Mouse (Mus musculus) bone marrow, adult 2 months (tissue): Measurements from ENCODE around the gene Strbp.

ENCODE experiments used
- CTCF ChIP-seq: fragments of 200-500 bp; IDR thresholded peaks from 2 replicates; pipeline ENCODE4 v1.5.1; 2011; ENCODE audit warnings: low read length, control low read depth; ENCODE audit not compliant: control insufficient read depth, insufficient read depth
- POLR2A ChIP-seq: fragments of 200-500 bp; IDR thresholded peaks from 2 replicates; pipeline ENCODE4 v1.6.1; 2011; ENCODE audit warnings: low read depth, mild to moderate bottlenecking, control low read depth, low read length, borderline replicate concordance; ENCODE audit not compliant: control insufficient read depth

DNA sequence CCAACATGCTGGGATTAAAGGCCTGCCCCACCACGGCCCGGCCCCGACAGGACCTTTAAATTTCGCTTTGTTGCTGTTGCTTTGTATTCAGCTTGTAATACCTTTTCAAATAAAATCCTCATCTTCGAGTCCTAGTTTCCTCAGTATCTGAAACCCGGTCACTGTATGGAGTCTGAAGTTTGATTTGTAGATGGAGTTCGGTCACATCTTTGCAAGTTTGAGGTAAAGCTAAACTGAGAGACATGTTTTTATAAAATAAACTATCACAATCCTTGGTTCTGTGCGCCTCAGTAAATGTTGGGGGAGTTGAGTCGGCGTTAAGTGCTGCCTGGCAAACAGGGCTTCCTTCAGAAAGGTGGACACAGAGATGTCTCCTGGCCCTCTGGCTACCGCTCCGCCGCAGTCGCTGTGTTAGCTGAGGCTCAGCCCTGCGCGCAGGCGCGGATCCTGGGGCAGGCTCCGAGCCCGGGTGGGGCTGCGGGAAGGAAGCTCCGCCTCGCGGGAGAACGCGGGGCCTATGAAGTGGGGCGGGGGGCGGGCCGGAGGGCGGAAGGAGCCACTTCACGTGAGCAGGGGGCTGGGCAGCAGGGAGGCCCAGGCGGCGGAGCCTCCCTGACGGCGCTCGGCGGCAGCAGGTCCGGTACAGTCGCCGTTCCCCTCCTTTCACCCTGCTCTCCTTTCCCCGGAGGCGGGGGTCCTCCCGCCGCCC lies 251.8 kb downstream of the Strbp start:
- no peak for TF ChIP-seq CTCF
- TF ChIP-seq POLR2A: peak; percentile 69; the same call in 1 of the 2 replicates
